Mouse (Mus musculus) liver, adult 2 months (tissue): Measurements from ENCODE around the gene Dusp18.

Experiments used
- CTCF ChIP-seq: fragments of 200-500 bp; IDR thresholded peaks from 2 replicates; pipeline ENCODE4 v1.5.1; 2011; ENCODE audit warnings: low read depth, low read length, control low read depth
- POLR2A ChIP-seq: fragments of 200-500 bp; IDR thresholded peaks from 2 replicates; pipeline ENCODE4 v1.6.1; 2011; ENCODE audit warnings: low read length, control low read depth; ENCODE audit not compliant: insufficient read depth; ENCODE audit errors: extremely low read depth

DNA sequence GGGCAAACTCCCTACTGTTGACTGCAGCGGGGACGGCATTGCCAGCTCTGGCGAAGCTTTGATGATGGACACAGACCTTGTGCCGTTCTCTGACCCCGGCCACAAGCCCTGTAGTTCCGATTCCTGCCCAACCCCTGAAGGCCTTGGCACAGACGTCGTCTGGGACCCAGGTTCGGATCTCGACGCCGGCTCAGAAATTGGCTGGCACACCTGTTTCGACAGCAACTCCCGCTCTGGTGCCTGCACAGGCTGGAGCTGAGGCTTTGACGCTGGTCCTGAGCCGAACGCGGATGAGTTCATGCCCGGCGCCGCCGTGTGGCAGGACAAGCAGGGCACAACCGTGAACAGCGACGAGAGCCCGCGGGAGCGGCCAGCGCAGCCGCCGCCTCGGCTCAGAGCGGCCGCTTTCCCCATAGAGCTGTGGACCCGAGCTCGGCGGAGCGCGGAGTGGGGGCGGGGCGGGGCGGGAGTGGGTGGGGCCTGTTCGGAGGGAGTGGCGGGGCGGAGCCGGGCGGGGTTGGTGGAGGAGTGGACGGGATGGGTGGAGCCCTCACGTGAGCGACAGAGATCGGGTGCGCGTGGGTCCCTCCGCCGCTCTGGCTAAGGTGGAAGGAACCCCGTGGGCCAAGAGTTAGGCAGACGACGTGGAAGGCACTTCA, 31.5 kb upstream of the Dusp18 start, which contains the start of gene Osbp2:
- TF ChIP-seq POLR2A (no peak), CTCF (peak; percentile 50)
